Mouse (Mus musculus) spleen, postnatal 36 days (tissue): ENCODE results near the gene Ankrd37.

Source experiments
- DNase-seq, 2 experiments: peaks; one replicate each; pipeline ENCODE4 v3.0.0; 2022; ENCODE audit warnings: low spot score in 2 of 2, mixed read lengths in 1 of 2

Gene Ankrd37

GRCm38 (mm10) chr8:45973988-45974505 lies 31.5 kb downstream of the Ankrd37 start:
- no peak for DNase-seq

GRCm38 (mm10) chr8:45970894-45971293 lies 34.6 kb downstream of the Ankrd37 start:
- DNase-seq = no peak

- no peak for DNase-seq
These were observed 54.9 kb downstream of the Ankrd37 start for GRCm38 (mm10) chr8:45950622-45951021.
